Mouse (Mus musculus) spleen, adult 2 months (tissue): Measurements from ENCODE around the gene Limd1.

ENCODE experiments used
- CTCF ChIP-seq: fragments of 200-500 bp; IDR thresholded peaks from 2 replicates; pipeline ENCODE4 v1.5.1; 2011; ENCODE audit warnings: mild to moderate bottlenecking, inconsistent platforms; ENCODE audit not compliant: insufficient read depth, insufficient read length, insufficient replicate concordance; ENCODE audit errors: extremely low read depth
- POLR2A ChIP-seq: fragments of 200-500 bp; IDR thresholded peaks from 2 replicates; pipeline ENCODE4 v1.6.1; 2011; ENCODE audit warnings: low read depth, low read length, inconsistent platforms

GRCm38 (mm10) chr9:123486635-123487034 lies 8.1 kb downstream of the Limd1 start:
- TF ChIP-seq CTCF (no peak), POLR2A (no peak)
